16 mouse cellular contexts compared by ENCODE assay signal in the genomic region with DNA sequence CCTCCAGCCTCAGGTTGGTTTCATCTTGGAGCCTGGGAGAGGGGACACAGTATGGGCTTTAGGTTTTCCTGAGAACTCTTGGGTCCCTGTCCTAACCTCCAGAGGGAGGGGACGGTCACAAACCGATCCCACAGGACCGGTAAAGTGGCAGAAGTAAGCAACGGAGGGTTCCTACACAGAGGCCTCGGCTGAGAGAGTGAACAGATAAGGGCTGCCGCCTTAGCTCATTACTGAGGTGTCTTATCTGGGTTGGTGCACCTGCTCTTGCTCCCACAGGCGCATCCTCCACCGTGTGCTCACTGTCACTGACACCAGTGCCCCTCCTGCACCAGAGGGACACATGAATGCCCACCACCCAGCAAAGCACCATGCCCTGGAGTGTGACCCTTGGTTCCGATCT. TPM values are rescaled to one million over a fixed set of nuclear protein-coding genes. Genes with fewer than 3 reads are reported as not detected.
A peak's percentile ranks its signal among the peaks of the same experiment; 100 is the strongest.
DNase-seq lines count a peak whose midpoint lies in the region; ATAC-seq and TF ChIP-seq lines count a peak whose summit lies in the region.
"Had no signal": no experiment of that assay in that cellular context is flagged by ENCODE, and none has a peak within 500 bp of the region (broad histone marks: within the 10 kb centered on the region; RNA-seq: fewer than 3 reads in every experiment).

No protein-coding gene starts in this region.

- peak overlapping the region; percentile 39 for H3K4me3 ChIP-seq in layer of hippocampus, adult 2 months
- H3K4me3 ChIP-seq in liver, embryonic 12.5 days, result peak overlapping the region; percentile 65
- no peak overlapping the region for H3K4me3 ChIP-seq in cerebellum, adult 2 months (replicated peaks; ENCODE audit: insufficient read depth, low read depth, low read length)
- H3K4me3 ChIP-seq: heart, embryonic 15.5 days had no signal

- H3K27me3 ChIP-seq in liver, embryonic 12.5 days (replicated peaks), result peaks cover 70% of the 10 kb centered on the region
- H3K27me3 ChIP-seq in cerebellum, adult 2 months (ENCODE audit: control insufficient read depth, insufficient read depth, low read length), result no peaks in the 10 kb centered on the region

- H3K9me3 ChIP-seq in liver, embryonic 12.5 days (replicated peaks), result no peaks in the 10 kb centered on the region
- H3K9me3 ChIP-seq: heart, embryonic 15.5 days had no signal

- TF ChIP-seq CTCF in layer of hippocampus, adult 2 months (conservative IDR thresholded peaks at IDR 0.05), result no peak
- no peak for TF ChIP-seq CTCF in cerebellum, adult 2 months (IDR thresholded peaks at IDR 0.05; ENCODE audit: borderline replicate concordance, insufficient read depth, low read depth, low read length)

- H3K4me2 ChIP-seq in liver, embryonic 12.5 days, result peak overlapping the region; percentile 81
- H3K4me2 ChIP-seq: heart, embryonic 15.5 days had no signal

- DNase-seq in layer of hippocampus, adult 2 months (ENCODE audit: low spot score in 2 of 2), result no peak
- DNase-seq in layer of hippocampus, adult 11-12 months (ENCODE audit: low spot score), result no peak
- peak; percentile 85 for DNase-seq in c-Kit-positive CD71-positive TER-119-positive erythroid progenitor cells, embryonic 14.5 days (ENCODE audit: low spot score)
- DNase-seq in spleen, postnatal 36 days (ENCODE audit: low spot score in 2 of 2), result peak; percentile 38 to 68
- no peak for DNase-seq in cerebellum, adult 2 months
- DNase-seq in B cell, adult 2 months, result no peak
- DNase-seq: adrenal gland, adult 8-10 months; gastrocnemius, postnatal 10 days; kidney, postnatal 10 days; lung, postnatal 4 days had no signal

- H3K36me3 ChIP-seq in liver, embryonic 12.5 days, result no peaks in the 10 kb centered on the region
- H3K36me3 ChIP-seq: heart, embryonic 15.5 days had no signal

- TF ChIP-seq POLR2A in cerebellum, adult 2 months (IDR thresholded peaks at IDR 0.05; ENCODE audit: borderline replicate concordance, insufficient read depth, low read length), result no peak

- peak; percentile 97 for ATAC-seq in liver, embryonic 12.5 days
- ATAC-seq: midbrain, embryonic 16.5 days had no signal

- WGBS in liver, embryonic 12.5 days (ENCODE audit: insufficient replicate concordance), result 20% methylated on average over 9 of the region's 9 CpGs
- WGBS in cerebellum, adult 2 months, result 92% methylated on average over 9 of the region's 9 CpGs

- peak overlapping the region; percentile 92 for H3K9ac ChIP-seq in liver, embryonic 12.5 days
- H3K9ac ChIP-seq: heart, embryonic 15.5 days had no signal

- peak overlapping the region; percentile 80; the same call in 1 of the 2 replicates for H3K27ac ChIP-seq in layer of hippocampus, adult 2 months
- peak overlapping the region; percentile 96 for H3K27ac ChIP-seq in liver, embryonic 12.5 days
- H3K27ac ChIP-seq in cerebellum, adult 2 months (ENCODE audit: insufficient read depth, low read length), result no peak overlapping the region
- H3K27ac ChIP-seq: heart, embryonic 15.5 days had no signal

- H3K4me1 ChIP-seq in liver, embryonic 12.5 days, result peaks cover 74% of the 10 kb centered on the region
- H3K4me1 ChIP-seq in cerebellum, adult 2 months (ENCODE audit: control insufficient read depth, insufficient read depth, low read length), result peaks cover 9% of the 10 kb centered on the region; the same call in 1 of the 2 replicates

RNA-seq across cellular contexts. Expression of a gene that starts 4.9 kb away (rescaled TPM):
- 100 to 1,000 TPM; 332 to 341 TPM for total RNA-seq in layer of hippocampus, adult 2 months (2021)
- polyA plus RNA-seq in liver, embryonic 12.5 days (2016; fragmentation: Nextera tagmentation; extraction: Ambion mirVana), result 7.3 and 7.6 TPM in 2 replicates
- polyA plus RNA-seq in cerebellum, adult 2 months (2012; rRNA removed), result 207 and 211 TPM in 2 replicates
- total RNA-seq: CH12.LX had no signal

RNA-seq across cellular contexts. Expression of a gene that starts 10.8 kb away (rescaled TPM):
- total RNA-seq in layer of hippocampus, adult 2 months (2021), result under 1 TPM in 1 of 2 experiments, not detected in 1; 0.37 TPM
- polyA plus RNA-seq in liver, embryonic 12.5 days (2016; fragmentation: Nextera tagmentation; extraction: Ambion mirVana), result not detected in 2 replicates
- not detected in 2 replicates for polyA plus RNA-seq in cerebellum, adult 2 months (2012; rRNA removed)
- total RNA-seq: CH12.LX; gastrocnemius, postnatal 10 days had no signal
- polyA plus RNA-seq: heart, embryonic 15.5 days; limb, embryonic 14.5 days; midbrain, embryonic 16.5 days; neural tube, embryonic 14.5 days had no signal

RNA-seq across cellular contexts. Expression of a gene that starts 14.8 kb away (rescaled TPM):
- total RNA-seq in layer of hippocampus, adult 2 months (2021), result 1 to 10 TPM; 1.5 to 3.0 TPM
- polyA plus RNA-seq in liver, embryonic 12.5 days (2016; fragmentation: Nextera tagmentation; extraction: Ambion mirVana), result 0.85 and 0.97 TPM in 2 replicates
- 0.57 and 0.65 TPM in 2 replicates for polyA plus RNA-seq in cerebellum, adult 2 months (2012; rRNA removed)

RNA-seq across cellular contexts. Expression of a gene that starts 15.0 kb away (rescaled TPM):
- 100 to 1,000 TPM; 129 to 139 TPM for total RNA-seq in layer of hippocampus, adult 2 months (2021)
- 192 and 196 TPM in 2 replicates for polyA plus RNA-seq in liver, embryonic 12.5 days (2016; fragmentation: Nextera tagmentation; extraction: Ambion mirVana)
- 89.9 and 102 TPM in 2 replicates for polyA plus RNA-seq in cerebellum, adult 2 months (2012; rRNA removed)

RNA-seq across cellular contexts. Expression of a gene that starts 29.1 kb away (rescaled TPM):
- total RNA-seq in layer of hippocampus, adult 2 months (2021), result under 1 TPM; 0.27 to 0.74 TPM
- 12.4 and 14.0 TPM in 2 replicates for polyA plus RNA-seq in liver, embryonic 12.5 days (2016; fragmentation: Nextera tagmentation; extraction: Ambion mirVana)
- 0.05 and 0.10 TPM in 2 replicates for polyA plus RNA-seq in cerebellum, adult 2 months (2012; rRNA removed)

Comparison
In these comparisons a context has a peak if more than half of its experiments do, and no peak if none do; other contexts are left out.
1. DNase-seq: peak in c-Kit-positive CD71-positive TER-119-positive erythroid progenitor cells, embryonic 14.5 days (single experiment) and spleen, postnatal 36 days (2 of 2); none in layer of hippocampus, adult 2 months (0 of 2), layer of hippocampus, adult 11-12 months (single experiment), cerebellum, adult 2 months (0 of 2) and B cell, adult 2 months (0 of 2).
2. RNA of a gene that starts 4.9 kb away (polyA plus RNA-seq): 207 to 211 TPM in cerebellum, adult 2 months; 7.3 to 7.6 TPM in liver, embryonic 12.5 days; every median in the first group is over 10 times any median in the second.